In genomic region chr11:84873042-84873833, GRCm38 (mm10) we compare ENCODE assay signal across 1 mouse cellular context.
A peak's percentile ranks its signal among the peaks of the same experiment; 100 is the strongest.
TF ChIP-seq lines count a peak whose summit lies in the region.

No protein-coding gene starts in this region.

TF ChIP-seq in MEL, 35 proteins besides CTCF, POLR2A, EP300 and RAD21 (continued from another document):
- peak; percentile 89 for TF ChIP-seq TCF12 (IDR thresholded peaks at IDR 0.05; ENCODE audit: low read depth, low read length)
- no peak; the same call in 1 of the 2 replicates for TF ChIP-seq KAT2A (conservative IDR thresholded peaks at IDR 0.05; ENCODE audit: low read depth, low read length)
- peak; percentile 95 for TF ChIP-seq ETS1 (IDR thresholded peaks at IDR 0.05; ENCODE audit: low read depth, low read length)
- TF ChIP-seq MAX (IDR thresholded peaks at IDR 0.05; ENCODE audit: low read length), result no peak
- peak; percentile 81 for TF ChIP-seq TAL1 (IDR thresholded peaks at IDR 0.05; ENCODE audit: low read length)
- TF ChIP-seq GABPA (IDR thresholded peaks at IDR 0.05; ENCODE audit: low read depth, low read length), result peak; percentile 92
- TF ChIP-seq ZMIZ1 (IDR thresholded peaks at IDR 0.05; ENCODE audit: low read depth, low read length), result no peak
- TF ChIP-seq ZC3H11A (IDR thresholded peaks at IDR 0.05; ENCODE audit: low read depth, low read length), result 0 out of 2 replicates have a peak, but pooled peaks have one; percentile 6
- TF ChIP-seq MEF2A (IDR thresholded peaks at IDR 0.05; ENCODE audit: extremely low read depth, insufficient replicate concordance, low read depth, low read length, poor library complexity, severe bottlenecking), result no peak
- TF ChIP-seq POLR2AphosphoS2 (IDR thresholded peaks at IDR 0.05; ENCODE audit: low read length), result 0 out of 2 replicates have a peak, but pooled peaks have one; percentile 57
- TF ChIP-seq SIN3A (IDR thresholded peaks at IDR 0.05; ENCODE audit: low read length), result peak; percentile 77
- TF ChIP-seq ELF1 (IDR thresholded peaks at IDR 0.05; ENCODE audit: low read depth, low read length), result 0 out of 2 replicates have a peak, but pooled peaks have one; percentile 10
- TF ChIP-seq SMC3 (IDR thresholded peaks at IDR 0.05; ENCODE audit: low read depth, low read length), result no peak
- no peak; the same call in 1 of the 2 replicates for TF ChIP-seq BHLHE40 (IDR thresholded peaks at IDR 0.05; ENCODE audit: borderline replicate concordance, low read depth, low read length)
- TF ChIP-seq TBP (IDR thresholded peaks at IDR 0.05; ENCODE audit: low read depth, low read length), result 0 out of 2 replicates have a peak, but pooled peaks have one; percentile 12
- TF ChIP-seq JUND (IDR thresholded peaks at IDR 0.05; ENCODE audit: low read depth, low read length), result no peak
- no peak for TF ChIP-seq NELFE (IDR thresholded peaks at IDR 0.05; ENCODE audit: low read depth, low read length)
- TF ChIP-seq GATA1 (IDR thresholded peaks at IDR 0.05; ENCODE audit: low read depth, low read length), result peak; percentile 93
- TF ChIP-seq E2F4 (IDR thresholded peaks at IDR 0.05; ENCODE audit: borderline replicate concordance, low read depth, low read length), result no peak
- TF ChIP-seq USF2 (IDR thresholded peaks at IDR 0.05; ENCODE audit: borderline replicate concordance in 1 of 2, insufficient read depth in 1 of 2, low read depth in 1 of 2, low read length in 2 of 2), result no peak
- peak; percentile 85 for TF ChIP-seq RCOR1 (IDR thresholded peaks at IDR 0.05; ENCODE audit: low read depth, low read length)
- TF ChIP-seq MAFK (IDR thresholded peaks at IDR 0.05; ENCODE audit: borderline replicate concordance, low read depth, low read length), result peak; percentile 82
- no peak for TF ChIP-seq POLR2AphosphoS5 (IDR thresholded peaks at IDR 0.05; ENCODE audit: borderline replicate concordance, low read depth, low read length)
